Mouse (Mus musculus): ENCODE results near the gene Hsd17b11. TPM values are rescaled to one million over a fixed set of nuclear protein-coding genes. Genes with fewer than 3 reads are reported as not detected.

Gene Hsd17b11
- polyA plus RNA-seq, 1 experiment from 2014 or later: 1.7 TPM

DNA sequence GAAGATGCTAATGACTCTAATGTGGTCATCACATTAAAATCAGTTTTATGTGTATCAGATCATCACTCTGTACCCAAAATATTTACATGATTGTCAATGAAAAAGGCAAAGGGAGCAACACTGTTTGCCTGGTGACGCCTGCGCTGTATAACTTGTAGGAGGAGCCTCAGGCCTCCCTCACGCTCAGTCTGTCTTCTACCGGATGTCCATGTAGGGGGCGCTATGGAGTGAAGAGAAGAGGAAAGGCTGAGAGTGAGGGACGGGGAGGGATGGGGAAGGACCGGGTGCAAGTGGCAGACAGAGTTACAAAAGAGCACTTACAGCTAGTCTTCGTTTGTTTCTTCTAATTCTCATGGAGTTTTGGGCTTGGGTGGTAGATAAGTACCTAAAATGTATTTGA lies 31.2 kb upstream of the Hsd17b11 start:
- no peaks in the 10 kb centered on the region for H3K9me3 ChIP-seq (replicated peaks)
- peaks cover 62% of the 10 kb centered on the region for H3K36me3 ChIP-seq
- 57% methylated on average over 8 of the region's 8 CpGs for WGBS (ENCODE audit: insufficient replicate concordance)
- no peaks in the 10 kb centered on the region for H3K27me3 ChIP-seq (replicated peaks)
- H3K4me2 ChIP-seq: no peak overlapping the region
- no peak overlapping the region for H3K4me3 ChIP-seq
- H3K9ac ChIP-seq: no peak overlapping the region
- H3K4me1 ChIP-seq: peaks cover 75% of the 10 kb centered on the region
- H3K27ac ChIP-seq: no peak overlapping the region; the same call in 1 of the 2 replicates
- ATAC-seq: peak; percentile 41; the same call in 1 of the 2 replicates

DNA sequence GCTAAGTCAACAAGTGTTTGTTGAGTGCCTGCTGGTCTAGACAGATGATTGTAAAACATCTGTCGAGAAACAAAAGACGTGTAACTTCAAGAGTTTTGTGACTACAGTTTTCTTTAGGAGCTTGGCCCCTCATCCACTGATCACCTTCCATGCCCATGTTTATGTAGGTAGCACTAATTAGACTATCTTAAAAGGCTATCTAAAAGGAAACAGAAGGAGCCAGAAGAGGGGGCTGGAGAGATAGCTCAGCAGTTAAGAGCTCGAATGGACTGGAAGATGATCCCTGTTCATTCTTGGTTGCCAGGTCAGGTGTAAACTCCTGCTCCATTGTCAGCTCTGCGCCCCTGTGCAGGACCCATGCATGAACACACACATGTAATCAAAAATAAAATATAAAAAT lies 26.4 kb upstream of the Hsd17b11 start:
- peak overlapping the region; percentile 83 for H3K4me2 ChIP-seq
- peak overlapping the region; percentile 96 for H3K27ac ChIP-seq
- WGBS (ENCODE audit: insufficient replicate concordance): 19% methylated on average over 4 of the region's 4 CpGs
- H3K9ac ChIP-seq: peak overlapping the region; percentile 88
- no peaks in the 10 kb centered on the region for H3K9me3 ChIP-seq (replicated peaks)
- peak; percentile 22; the same call in 1 of the 2 replicates for ATAC-seq
- no peaks in the 10 kb centered on the region for H3K27me3 ChIP-seq (replicated peaks)
- peak overlapping the region; percentile 72 for H3K4me3 ChIP-seq
- peaks cover 62% of the 10 kb centered on the region for H3K4me1 ChIP-seq
- peaks cover 34% of the 10 kb centered on the region for H3K36me3 ChIP-seq

DNA sequence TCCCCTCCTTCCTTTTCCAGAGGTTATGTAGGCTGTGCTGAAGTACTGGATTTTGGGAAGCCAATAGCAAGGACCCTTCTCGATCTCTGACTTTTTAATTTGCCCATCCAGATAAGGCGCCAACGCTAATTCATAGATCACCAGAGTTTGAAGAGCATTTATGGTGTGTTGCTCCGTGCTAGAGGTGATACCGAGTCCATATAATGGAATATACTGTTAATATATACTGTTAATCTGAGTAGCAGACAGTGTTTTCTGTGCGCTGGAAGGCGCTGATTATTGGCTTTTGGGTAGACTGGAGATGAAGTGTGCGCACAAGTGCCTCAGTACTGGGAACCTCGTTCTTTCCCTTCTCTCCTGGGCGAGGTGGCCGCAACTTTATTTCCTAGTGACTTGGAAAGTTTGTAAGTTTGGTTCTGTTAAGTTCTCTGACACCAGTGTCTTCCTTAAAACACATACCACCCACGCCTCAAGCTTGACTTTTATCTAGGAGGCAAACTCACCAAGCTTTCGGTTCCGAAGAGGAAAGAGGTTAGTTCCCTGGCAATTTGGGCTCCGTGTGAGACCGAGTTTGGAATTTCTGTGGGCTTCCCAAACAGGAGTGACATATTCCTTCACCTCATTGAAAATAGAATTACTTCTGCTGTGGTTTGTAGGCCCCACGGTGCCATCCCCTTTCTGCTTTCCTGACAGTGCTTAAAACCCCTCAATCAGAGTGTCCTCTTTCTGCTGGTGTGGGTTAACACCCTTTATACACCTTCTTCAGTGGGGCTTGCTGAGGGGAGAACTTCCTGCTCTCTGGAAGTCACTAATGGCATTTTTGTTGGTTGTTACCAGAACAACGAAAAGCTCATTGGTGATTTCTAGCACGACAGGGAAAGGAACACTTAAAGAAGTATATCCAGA lies 25.7 kb upstream of the Hsd17b11 start:
- H3K9ac ChIP-seq: peak overlapping the region; percentile 88
- H3K4me1 ChIP-seq: peaks cover 59% of the 10 kb centered on the region
- no peaks in the 10 kb centered on the region for H3K9me3 ChIP-seq (replicated peaks)
- peaks cover 29% of the 10 kb centered on the region for H3K36me3 ChIP-seq
- peak overlapping the region; percentile 83 for H3K4me2 ChIP-seq
- peak overlapping the region; percentile 96 for H3K27ac ChIP-seq
- H3K27me3 ChIP-seq (replicated peaks): no peaks in the 10 kb centered on the region
- WGBS (ENCODE audit: insufficient replicate concordance): 2% methylated on average over 19 of the region's 19 CpGs
- peak; percentile 13 for ATAC-seq
- peak overlapping the region; percentile 72 for H3K4me3 ChIP-seq

DNA sequence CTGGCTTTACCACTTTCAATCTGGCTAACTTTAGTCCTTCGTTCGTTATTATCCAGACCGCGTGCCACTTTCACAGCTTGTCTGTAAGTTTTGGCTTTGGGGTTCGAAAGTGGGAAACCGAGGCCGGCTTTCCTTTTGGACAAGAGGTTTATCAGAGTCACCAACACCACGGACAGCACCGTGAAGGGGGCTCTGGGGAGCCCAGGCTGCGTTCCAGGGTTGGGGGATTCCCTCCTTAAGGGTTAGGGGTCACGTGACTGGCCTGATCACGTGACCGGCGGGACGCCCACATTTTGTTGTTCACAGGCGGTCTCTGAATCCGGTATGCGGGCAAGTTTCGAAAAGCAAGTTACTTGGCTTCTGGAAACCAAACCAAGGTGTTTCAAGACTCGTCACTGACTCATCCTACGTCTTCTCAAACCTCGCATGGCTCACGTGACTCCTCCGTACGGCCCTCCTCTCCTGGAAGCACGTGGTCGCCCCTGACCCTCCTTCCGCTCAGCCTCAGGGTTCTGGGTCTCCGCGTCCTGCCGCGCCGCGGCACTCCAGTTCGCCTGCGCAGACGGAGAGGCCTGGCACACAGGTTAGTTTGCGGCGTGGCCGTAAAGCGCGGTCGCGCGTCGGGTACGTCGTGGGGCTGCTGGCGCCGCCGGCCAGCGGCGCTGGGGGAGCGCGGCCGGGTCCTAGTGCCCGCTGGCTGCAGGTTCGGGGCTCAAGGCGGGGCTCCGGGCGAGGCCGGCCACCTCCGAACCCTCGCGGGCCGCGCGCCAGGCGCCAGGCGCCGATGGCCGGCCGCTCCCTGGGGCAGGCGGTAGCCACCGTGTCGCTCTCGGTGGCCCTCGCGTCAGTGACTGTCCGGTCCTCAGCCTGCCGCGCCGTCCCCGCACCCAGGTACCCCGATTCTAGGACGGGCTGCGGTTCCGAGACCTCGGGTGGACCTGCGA lies 24.8 kb upstream of the Hsd17b11 start, which contains the start of gene Nudt9:
Nudt9 (plus strand) TSS at position 51 of the 944 bp plus-strand sequence.
- Histone ChIP-seq H3K27me3 (replicated peaks) (no peaks in the 10 kb centered on the region), H3K9ac (peak within 1 kb of the TSS; percentile 88), H3K4me2 (peak within 1 kb of the TSS; percentile 83), H3K9me3 (replicated peaks) (no peaks in the 10 kb centered on the region), H3K4me3 (peak within 1 kb of the TSS; percentile 72), H3K4me1 (peaks cover 57% of the 10 kb centered on the region), H3K27ac (peak within 1 kb of the TSS; percentile 96), H3K36me3 (peaks cover 20% of the 10 kb centered on the region)
- peak; percentile 91 for ATAC-seq
- 4% methylated on average over 90 of the region's 90 CpGs for WGBS (ENCODE audit: insufficient replicate concordance)

DNA sequence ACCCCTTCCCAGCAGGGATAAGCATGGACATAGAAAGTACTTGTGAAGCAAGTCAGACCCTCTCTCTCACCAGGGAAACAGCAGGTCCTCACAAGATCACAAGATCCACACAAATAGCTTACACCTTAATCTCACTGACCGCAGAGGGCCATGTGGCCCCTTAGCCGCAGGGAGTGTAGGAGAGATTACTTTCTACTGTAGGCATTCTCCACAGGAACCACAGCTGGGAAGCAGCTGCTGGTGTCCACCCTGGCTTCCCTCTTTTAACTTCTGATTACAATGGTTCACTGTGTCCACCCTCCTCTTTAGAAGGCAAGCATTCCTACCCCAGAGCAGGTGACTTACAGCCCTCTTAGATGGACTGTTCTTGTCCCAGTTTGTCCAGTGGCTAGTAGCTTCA lies 22.0 kb upstream of the Hsd17b11 start:
- H3K4me2 ChIP-seq: peak overlapping the region; percentile 49

DNA sequence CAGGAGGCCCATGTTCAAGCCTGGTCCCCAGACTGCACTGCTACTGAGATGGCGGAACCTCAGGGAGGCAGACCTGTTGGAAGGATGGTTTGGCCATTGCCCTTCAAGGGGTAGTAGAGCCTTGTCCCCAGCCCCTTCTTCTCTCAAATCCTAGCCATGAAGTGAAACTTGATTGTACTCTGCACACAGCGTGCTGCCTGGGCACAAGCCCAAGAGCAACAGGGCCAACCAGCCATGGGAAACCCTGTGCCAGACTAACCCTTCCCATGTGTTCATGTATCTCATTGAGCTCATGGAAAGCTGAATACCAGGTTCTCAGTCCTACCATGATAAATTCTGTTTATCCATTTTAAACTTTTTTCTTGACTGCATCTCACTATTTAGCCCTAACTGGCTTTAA lies 21.2 kb upstream of the Hsd17b11 start:
- peaks cover 44% of the 10 kb centered on the region for H3K4me1 ChIP-seq
- H3K9me3 ChIP-seq (replicated peaks): no peaks in the 10 kb centered on the region
- H3K27me3 ChIP-seq (replicated peaks): no peaks in the 10 kb centered on the region
- no peak for ATAC-seq
- no peak overlapping the region for H3K4me3 ChIP-seq
- H3K4me2 ChIP-seq: no peak overlapping the region
- 82% methylated on average over 2 of the region's 2 CpGs for WGBS (ENCODE audit: insufficient replicate concordance)
- H3K36me3 ChIP-seq: no peaks in the 10 kb centered on the region
- H3K27ac ChIP-seq: 0 out of 2 replicates have a peak overlapping the region, but pooled peaks have one; percentile 27
- H3K9ac ChIP-seq: 0 out of 2 replicates have a peak overlapping the region, but pooled peaks have one; percentile 43

More for the DNA sequence above, 22.0 kb upstream of the Hsd17b11 start:
- Histone ChIP-seq H3K9ac (peak overlapping the region; percentile 43), H3K4me3 (no peak overlapping the region), H3K27ac (peak overlapping the region; percentile 59), H3K27me3 (replicated peaks) (no peaks in the 10 kb centered on the region), H3K4me1 (peaks cover 52% of the 10 kb centered on the region), H3K36me3 (no peaks in the 10 kb centered on the region), H3K9me3 (replicated peaks) (no peaks in the 10 kb centered on the region)
- peak; percentile 42 for ATAC-seq
- 14% methylated on average over 2 of the region's 2 CpGs for WGBS (ENCODE audit: insufficient replicate concordance)

DNA sequence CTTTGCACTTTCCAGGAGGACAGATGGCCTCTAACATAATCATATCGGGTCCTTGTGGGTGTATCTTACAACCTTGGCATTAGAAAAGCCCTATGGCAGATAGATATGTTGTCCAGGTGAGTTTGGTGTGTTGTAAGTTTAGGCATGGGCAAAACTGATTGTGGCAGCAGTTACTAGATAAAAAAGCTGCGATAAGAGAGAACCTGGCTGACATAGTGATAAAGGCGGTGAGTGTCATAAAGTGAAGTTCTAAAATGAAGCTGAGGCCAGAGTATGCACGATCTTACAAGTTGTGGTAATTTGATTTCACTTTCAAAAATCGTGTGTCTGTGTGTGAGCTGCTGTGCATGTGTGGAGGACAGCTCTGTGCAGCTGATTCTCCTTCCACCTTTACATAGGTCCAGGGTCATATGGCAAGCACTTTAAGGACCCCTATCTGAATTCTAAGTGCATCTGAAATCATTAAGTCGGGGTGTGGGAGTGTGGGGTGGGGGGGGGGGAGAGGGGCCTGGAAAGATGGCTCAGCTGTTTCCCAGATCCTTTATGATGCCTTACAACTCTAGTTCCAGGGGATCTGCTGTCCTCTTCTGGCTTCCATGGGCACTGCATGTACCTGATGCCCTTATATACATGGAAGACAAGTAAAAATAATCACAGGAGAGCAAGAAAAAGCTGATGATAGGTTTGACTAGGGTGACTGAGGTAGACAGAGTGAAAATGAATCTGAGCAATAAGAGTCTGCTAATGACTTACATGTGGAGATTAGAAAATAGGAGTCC lies 17.6 kb upstream of the Hsd17b11 start:
- no peak for ATAC-seq

DNA sequence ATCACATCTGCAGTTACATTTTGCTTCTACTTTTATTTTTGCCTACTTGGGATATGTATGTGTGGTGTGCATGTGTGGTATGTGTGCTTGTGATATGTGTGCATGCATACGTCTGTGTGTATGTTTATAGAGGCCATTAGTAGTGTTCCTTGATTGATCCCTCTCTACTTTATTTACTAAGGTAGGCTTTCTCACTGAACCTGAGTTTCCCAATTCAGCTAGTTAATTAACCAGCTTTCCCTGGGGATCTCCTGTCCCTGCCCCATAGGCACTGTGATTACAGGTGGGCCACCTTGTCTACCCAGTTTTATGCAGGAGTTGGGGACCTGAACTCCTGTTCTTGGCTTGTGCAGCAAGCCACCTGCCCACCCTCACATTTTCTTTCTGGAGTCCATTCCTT lies 15.0 kb upstream of the Hsd17b11 start:
- Histone ChIP-seq H3K27me3 (replicated peaks) (no peaks in the 10 kb centered on the region), H3K4me3 (no peak overlapping the region), H3K36me3 (no peaks in the 10 kb centered on the region), H3K4me1 (peaks cover 27% of the 10 kb centered on the region), H3K9ac (no peak overlapping the region), H3K27ac (no peak overlapping the region), H3K9me3 (replicated peaks) (no peaks in the 10 kb centered on the region), H3K4me2 (no peak overlapping the region)
- ATAC-seq: no peak
- 61% methylated on average over 1 of the region's 1 CpGs for WGBS (ENCODE audit: insufficient replicate concordance)

More for the DNA sequence above, 17.6 kb upstream of the Hsd17b11 start:
- Histone ChIP-seq H3K4me3 (no peak overlapping the region), H3K4me2 (no peak overlapping the region), H3K4me1 (peaks cover 32% of the 10 kb centered on the region), H3K27me3 (replicated peaks) (no peaks in the 10 kb centered on the region), H3K27ac (no peak overlapping the region), H3K9me3 (replicated peaks) (no peaks in the 10 kb centered on the region), H3K9ac (no peak overlapping the region), H3K36me3 (no peaks in the 10 kb centered on the region)
- 49% methylated on average over 6 of the region's 6 CpGs for WGBS (ENCODE audit: insufficient replicate concordance)

DNA sequence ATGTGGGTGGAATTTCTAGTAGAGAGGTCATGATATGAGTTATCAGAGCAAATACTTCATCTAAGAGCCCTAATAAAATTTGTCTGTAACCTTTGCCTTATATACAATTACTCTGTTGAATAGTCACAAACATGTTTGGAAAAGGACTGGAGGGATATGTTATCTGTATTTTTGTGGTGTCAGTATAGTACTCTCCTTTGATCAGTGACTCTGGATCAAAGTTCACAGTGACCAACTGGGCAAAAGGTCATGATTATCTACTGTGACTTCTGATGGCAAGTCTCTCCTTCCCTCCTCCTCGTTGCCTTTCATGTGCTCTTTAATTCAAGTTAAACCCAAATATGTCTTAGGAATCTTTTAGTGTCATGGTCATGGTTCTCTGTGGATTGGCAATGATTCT lies 14.1 kb upstream of the Hsd17b11 start:
- no peaks in the 10 kb centered on the region for H3K36me3 ChIP-seq
- WGBS (ENCODE audit: insufficient replicate concordance): 29% methylated on average over 1 of the region's 1 CpGs
- H3K4me1 ChIP-seq: peaks cover 27% of the 10 kb centered on the region
- H3K4me2 ChIP-seq: no peak overlapping the region
- H3K27ac ChIP-seq: no peak overlapping the region
- H3K27me3 ChIP-seq (replicated peaks): no peaks in the 10 kb centered on the region
- no peak overlapping the region for H3K4me3 ChIP-seq
- ATAC-seq: no peak
- H3K9me3 ChIP-seq (replicated peaks): no peaks in the 10 kb centered on the region
- no peak overlapping the region for H3K9ac ChIP-seq

DNA sequence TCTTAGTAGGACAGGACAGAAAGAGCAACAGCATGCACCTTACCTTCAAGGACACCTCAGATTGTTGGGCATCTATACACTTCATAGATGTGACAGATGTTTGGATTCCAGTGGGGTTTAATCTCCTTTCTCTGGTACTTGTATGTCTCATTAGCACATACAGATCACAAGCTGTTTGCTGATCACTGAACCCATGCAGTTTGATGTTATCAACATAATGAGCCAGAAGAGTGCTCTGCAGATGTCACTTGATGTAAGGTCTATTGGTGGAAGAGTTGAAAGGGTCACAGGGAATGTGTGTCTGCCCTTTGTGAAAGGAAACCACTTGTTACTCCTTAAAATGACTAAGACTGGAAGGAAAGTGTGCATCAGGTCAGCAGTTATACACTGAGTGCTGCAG lies 13.3 kb upstream of the Hsd17b11 start:
- Histone ChIP-seq H3K4me1 (peaks cover 27% of the 10 kb centered on the region), H3K36me3 (no peaks in the 10 kb centered on the region), H3K9me3 (replicated peaks) (no peaks in the 10 kb centered on the region), H3K9ac (no peak overlapping the region), H3K27ac (no peak overlapping the region), H3K27me3 (replicated peaks) (no peaks in the 10 kb centered on the region), H3K4me2 (no peak overlapping the region), H3K4me3 (no peak overlapping the region)
- ATAC-seq: no peak

DNA sequence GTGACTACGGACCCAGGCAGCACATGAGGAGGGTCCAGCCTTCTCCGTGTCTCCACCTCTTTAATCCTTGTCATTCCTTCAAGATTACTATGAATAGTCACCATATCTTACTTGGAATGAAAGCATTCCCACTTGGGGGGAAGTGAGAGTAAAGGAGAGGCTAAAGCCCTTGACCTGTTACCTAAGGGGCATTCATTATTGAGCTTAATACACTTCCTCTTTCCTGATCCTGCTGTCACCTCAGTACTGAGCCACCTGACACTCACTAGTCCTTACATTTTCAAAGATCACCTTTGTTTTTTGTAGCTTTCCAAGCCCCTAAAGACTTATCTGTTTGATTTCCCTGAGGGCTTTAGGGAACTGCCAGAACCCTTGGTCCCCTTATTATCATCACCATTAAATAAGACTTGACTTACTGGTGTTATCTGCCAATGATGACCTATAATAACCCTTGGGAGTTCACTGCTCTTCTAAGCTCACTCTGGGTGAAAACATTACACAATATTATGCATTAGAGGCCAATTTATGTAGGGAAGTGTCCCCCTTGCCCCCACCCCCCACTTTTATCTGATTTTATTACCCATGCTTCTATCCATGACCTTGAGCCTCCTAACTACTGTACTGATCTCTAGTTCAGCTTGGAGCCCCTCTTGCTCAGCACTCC lies 10.8 kb upstream of the Hsd17b11 start:
- ATAC-seq: no peak
- Histone ChIP-seq H3K4me2 (no peak overlapping the region), H3K36me3 (no peaks in the 10 kb centered on the region), H3K9ac (no peak overlapping the region), H3K9me3 (replicated peaks) (no peaks in the 10 kb centered on the region), H3K27me3 (replicated peaks) (no peaks in the 10 kb centered on the region), H3K4me1 (peaks cover 19% of the 10 kb centered on the region; the same call in 1 of the 2 replicates), H3K4me3 (no peak overlapping the region), H3K27ac (no peak overlapping the region)
- 77% methylated on average over 2 of the region's 2 CpGs for WGBS (ENCODE audit: insufficient replicate concordance)

Data from liver, embryonic 12.5 days (tissue).